Mouse (Mus musculus): ENCODE results near the gene Tspan2. TPM values are rescaled to one million over a fixed set of nuclear protein-coding genes. Genes with fewer than 3 reads are reported as not detected.
A peak's percentile ranks its signal among the peaks of the same experiment; 100 is the strongest.

Tspan2 gene
- polyA plus RNA-seq, 1 experiment = 3.0 TPM

GRCm38 (mm10) chr3:102743781-102744471 lies 9.6 kb downstream of the Tspan2 start:
- no peak overlapping the region for H3K4me2 ChIP-seq (ENCODE audit: low read depth)
- H3K4me3 ChIP-seq = no peak overlapping the region
- no peaks in the 10 kb centered on the region for H3K79me2 ChIP-seq (ENCODE audit: control insufficient read depth, insufficient read depth)
- H3ac ChIP-seq (ENCODE audit: control insufficient read depth, insufficient read length) = no peak overlapping the region
- no peaks in the 10 kb centered on the region for H3K36me3 ChIP-seq (ENCODE audit: control insufficient read depth, insufficient read depth)
- TF ChIP-seq SRF (IDR thresholded peaks at IDR 0.05; ENCODE audit: control insufficient read depth, insufficient read length, low read depth) (no peak), E2F4 (IDR thresholded peaks at IDR 0.05; ENCODE audit: insufficient read depth) (no peak), TCF12 (IDR thresholded peaks at IDR 0.05; ENCODE audit: insufficient read depth, poor library complexity, severe bottlenecking) (no peak), MYOD1 (IDR thresholded peaks at IDR 0.05; ENCODE audit: control insufficient read depth in 1 of 3, insufficient read length in 2 of 3, low read depth in 2 of 3) (no peak), TCF3 (IDR thresholded peaks at IDR 0.05; ENCODE audit: insufficient read length, low read depth) (no peak), MYOG (IDR thresholded peaks at IDR 0.05; ENCODE audit: control insufficient read depth in 1 of 3, insufficient read depth in 1 of 3, insufficient read length in 2 of 3, low read depth in 2 of 3) (no peak), CEBPB (IDR thresholded peaks at IDR 0.05; ENCODE audit: insufficient read depth, poor library complexity, severe bottlenecking) (no peak), MAX (IDR thresholded peaks at IDR 0.05; ENCODE audit: low read depth) (no peak), USF1 (IDR thresholded peaks at IDR 0.05; ENCODE audit: low read depth) (no peak), POLR2A (IDR thresholded peaks at IDR 0.05; ENCODE audit: insufficient read length, low read depth) (no peak), POLR2AphosphoS2 (IDR thresholded peaks at IDR 0.05; ENCODE audit: insufficient read length, low read depth) (no peak), REST (IDR thresholded peaks at IDR 0.05; ENCODE audit: insufficient read depth, insufficient read length) (no peak)
- H3K27me3 ChIP-seq (ENCODE audit: control insufficient read depth, insufficient read depth, insufficient read length) = no peaks in the 10 kb centered on the region

DNA sequence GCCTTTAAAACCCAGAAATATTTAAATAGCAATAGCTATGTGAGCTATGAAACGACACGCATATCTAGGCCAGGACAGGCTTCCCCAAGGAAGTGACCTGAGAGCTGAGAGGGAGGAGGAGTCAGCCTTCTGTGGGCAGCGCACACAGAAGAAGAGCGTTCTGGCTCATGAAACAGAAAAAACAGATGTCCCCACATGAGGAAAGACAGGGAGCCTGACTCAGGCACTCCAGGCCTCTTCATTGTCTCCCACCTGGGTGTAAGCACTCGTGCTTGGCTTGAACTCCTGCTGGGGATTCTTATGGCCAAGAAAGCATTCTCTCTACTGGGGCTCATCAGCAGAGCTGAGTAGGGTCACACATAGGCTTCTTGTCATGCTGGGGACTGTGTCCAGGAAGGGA lies 10.3 kb downstream of the Tspan2 start:
- no peak overlapping the region for H3K4me2 ChIP-seq (ENCODE audit: low read depth)

DNA sequence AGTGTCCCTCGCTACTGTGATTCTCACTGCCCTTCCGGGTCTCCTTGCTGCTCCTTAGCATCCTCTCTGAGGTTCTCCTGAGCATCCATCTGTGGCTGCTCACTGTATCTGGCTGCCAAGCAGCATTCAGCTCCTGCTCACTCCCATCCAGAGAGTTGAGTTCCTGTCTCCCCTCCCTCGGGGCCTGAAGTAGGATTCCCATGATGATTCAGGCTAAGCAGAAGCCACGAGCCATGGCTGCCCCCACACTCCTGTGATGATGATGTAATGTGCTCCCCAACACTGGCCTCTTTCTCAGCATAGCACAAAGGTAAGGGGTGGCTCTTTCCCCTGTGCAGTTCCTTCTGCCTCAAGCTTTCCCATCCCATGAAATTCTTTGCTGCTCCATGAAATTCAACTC lies 11.8 kb downstream of the Tspan2 start:
- Histone ChIP-seq H3K27me3 (ENCODE audit: control insufficient read depth, insufficient read depth, insufficient read length) (no peaks in the 10 kb centered on the region), H3K79me2 (ENCODE audit: control insufficient read depth, insufficient read depth) (no peaks in the 10 kb centered on the region), H3K4me3 (no peak overlapping the region), H3K4me2 (ENCODE audit: low read depth) (peak overlapping the region; percentile 1), H3ac (ENCODE audit: control insufficient read depth, insufficient read length) (no peak overlapping the region), H3K36me3 (ENCODE audit: control insufficient read depth, insufficient read depth) (no peaks in the 10 kb centered on the region)
- TF ChIP-seq MYOG (IDR thresholded peaks at IDR 0.05; ENCODE audit: control insufficient read depth in 1 of 3, insufficient read depth in 1 of 3, insufficient read length in 2 of 3, low read depth in 2 of 3) (no peak), E2F4 (IDR thresholded peaks at IDR 0.05; ENCODE audit: insufficient read depth) (no peak), MAX (IDR thresholded peaks at IDR 0.05; ENCODE audit: low read depth) (no peak), POLR2A (IDR thresholded peaks at IDR 0.05; ENCODE audit: insufficient read length, low read depth) (no peak), SRF (IDR thresholded peaks at IDR 0.05; ENCODE audit: control insufficient read depth, insufficient read length, low read depth) (no peak), TCF12 (IDR thresholded peaks at IDR 0.05; ENCODE audit: insufficient read depth, poor library complexity, severe bottlenecking) (no peak), MYOD1 (IDR thresholded peaks at IDR 0.05; ENCODE audit: control insufficient read depth in 1 of 3, insufficient read length in 2 of 3, low read depth in 2 of 3) (no peak), TCF3 (IDR thresholded peaks at IDR 0.05; ENCODE audit: insufficient read length, low read depth) (no peak), POLR2AphosphoS2 (IDR thresholded peaks at IDR 0.05; ENCODE audit: insufficient read length, low read depth) (no peak), REST (IDR thresholded peaks at IDR 0.05; ENCODE audit: insufficient read depth, insufficient read length) (no peak), USF1 (IDR thresholded peaks at IDR 0.05; ENCODE audit: low read depth) (no peak), CEBPB (IDR thresholded peaks at IDR 0.05; ENCODE audit: insufficient read depth, poor library complexity, severe bottlenecking) (no peak)

More for the DNA sequence above, 10.3 kb downstream of the Tspan2 start:
- Histone ChIP-seq H3K27me3 (ENCODE audit: control insufficient read depth, insufficient read depth, insufficient read length) (no peaks in the 10 kb centered on the region), H3K36me3 (ENCODE audit: control insufficient read depth, insufficient read depth) (no peaks in the 10 kb centered on the region), H3ac (ENCODE audit: control insufficient read depth, insufficient read length) (no peak overlapping the region), H3K79me2 (ENCODE audit: control insufficient read depth, insufficient read depth) (no peaks in the 10 kb centered on the region), H3K4me3 (no peak overlapping the region)
- TF ChIP-seq CEBPB (IDR thresholded peaks at IDR 0.05; ENCODE audit: insufficient read depth, poor library complexity, severe bottlenecking) = no peak

GRCm38 (mm10) chr3:102748038-102748437 lies 13.7 kb downstream of the Tspan2 start:
- TF ChIP-seq POLR2AphosphoS2 (IDR thresholded peaks at IDR 0.05; ENCODE audit: insufficient read length, low read depth) (no peak), MYOG (IDR thresholded peaks at IDR 0.05; ENCODE audit: control insufficient read depth in 1 of 3, insufficient read depth in 1 of 3, insufficient read length in 2 of 3, low read depth in 2 of 3) (no peak), MYOD1 (IDR thresholded peaks at IDR 0.05; ENCODE audit: control insufficient read depth in 1 of 3, insufficient read length in 2 of 3, low read depth in 2 of 3) (no peak), CEBPB (IDR thresholded peaks at IDR 0.05; ENCODE audit: insufficient read depth, poor library complexity, severe bottlenecking) (no peak), POLR2A (IDR thresholded peaks at IDR 0.05; ENCODE audit: insufficient read length, low read depth) (no peak), USF1 (IDR thresholded peaks at IDR 0.05; ENCODE audit: low read depth) (no peak)
- Histone ChIP-seq H3K79me2 (ENCODE audit: control insufficient read depth, insufficient read depth) (no peaks in the 10 kb centered on the region), H3K4me3 (no peak overlapping the region), H3K36me3 (ENCODE audit: control insufficient read depth, insufficient read depth) (no peaks in the 10 kb centered on the region), H3ac (ENCODE audit: control insufficient read depth, insufficient read length) (no peak overlapping the region), H3K4me2 (ENCODE audit: low read depth) (peak overlapping the region; percentile 20), H3K27me3 (ENCODE audit: control insufficient read depth, insufficient read depth, insufficient read length) (no peaks in the 10 kb centered on the region)

GRCm38 (mm10) chr3:102748686-102749085 lies 14.4 kb downstream of the Tspan2 start:
- no peaks in the 10 kb centered on the region for H3K79me2 ChIP-seq (ENCODE audit: control insufficient read depth, insufficient read depth)
- no peaks in the 10 kb centered on the region for H3K36me3 ChIP-seq (ENCODE audit: control insufficient read depth, insufficient read depth)
- no peaks in the 10 kb centered on the region for H3K27me3 ChIP-seq (ENCODE audit: control insufficient read depth, insufficient read depth, insufficient read length)
- no peak overlapping the region for H3K4me2 ChIP-seq (ENCODE audit: low read depth)
- H3K4me3 ChIP-seq = no peak overlapping the region
- TF ChIP-seq USF1 (IDR thresholded peaks at IDR 0.05; ENCODE audit: low read depth) = no peak
- no peak for TF ChIP-seq CEBPB (IDR thresholded peaks at IDR 0.05; ENCODE audit: insufficient read depth, poor library complexity, severe bottlenecking)
- no peak for TF ChIP-seq MAX (IDR thresholded peaks at IDR 0.05; ENCODE audit: low read depth)
- no peak for TF ChIP-seq TCF12 (IDR thresholded peaks at IDR 0.05; ENCODE audit: insufficient read depth, poor library complexity, severe bottlenecking)
- TF ChIP-seq POLR2AphosphoS2 (IDR thresholded peaks at IDR 0.05; ENCODE audit: insufficient read length, low read depth) = no peak
- no peak for TF ChIP-seq E2F4 (IDR thresholded peaks at IDR 0.05; ENCODE audit: insufficient read depth)
- no peak overlapping the region for H3ac ChIP-seq (ENCODE audit: control insufficient read depth, insufficient read length)
